Mouse (Mus musculus) small intestine, adult 2 months (tissue): ENCODE results near the gene 3110040M04Rik. TPM values are rescaled to one million over a fixed set of nuclear protein-coding genes. Genes with fewer than 3 reads are reported as not detected.

Experiments
- H3K27ac ChIP-seq: fragments of 200-500 bp; 2 replicates; pipeline ENCODE4 v1.5.1; 2012; ENCODE audit warnings: low read depth, low read length, control low read depth, inconsistent platforms; ENCODE audit not compliant: insufficient read depth
- H3K27me3 ChIP-seq: fragments of 200-500 bp; 2 replicates; pipeline ENCODE4 v1.6.1; 2012; ENCODE audit warnings: mild to moderate bottlenecking, moderate library complexity, low read length, inconsistent platforms; ENCODE audit not compliant: control insufficient read depth, insufficient read depth
- H3K36me3 ChIP-seq: fragments of 200-500 bp; 2 replicates; pipeline ENCODE4 v1.6.1; 2012; ENCODE audit warnings: mild to moderate bottlenecking, low read length, control low read depth, inconsistent platforms; ENCODE audit not compliant: control insufficient read depth, insufficient read depth
- H3K4me1 ChIP-seq: fragments of 200-500 bp; 2 replicates; pipeline ENCODE4 v1.6.1; 2012; ENCODE audit warnings: low read length, inconsistent platforms, mixed read lengths; ENCODE audit not compliant: control insufficient read depth, insufficient read depth, insufficient read length
- H3K4me3 ChIP-seq: fragments of 200-500 bp; 2 replicates; pipeline ENCODE4 v1.5.1; 2012; ENCODE audit warnings: low read depth, mild to moderate bottlenecking, control low read depth, inconsistent platforms, low read length, moderate library complexity
- CTCF ChIP-seq: fragments of 200-500 bp; IDR thresholded peaks from 2 replicates; pipeline ENCODE4 v1.5.1; 2012; ENCODE audit warnings: low read depth, mild to moderate bottlenecking, control low read depth, inconsistent platforms, low read length, moderate library complexity, mixed read lengths; ENCODE audit not compliant: insufficient replicate concordance, insufficient read length; ENCODE audit errors: extremely low read depth
- POLR2A ChIP-seq: fragments of 200-500 bp; IDR thresholded peaks from 2 replicates; pipeline ENCODE4 v1.6.1; 2012; ENCODE audit warnings: low read depth, mild to moderate bottlenecking, control low read depth, inconsistent platforms, low read length, moderate library complexity
- WGBS: fragments of 180-500 bp; shearing (Covaris S2); methylation state at CpG from one replicate; pipeline ENCODE4 v1.1.7; 2018; 5-methylcytosine and 5-hydroxymethylcytosine counted together
- polyA plus RNA-seq: library from polyadenylated mRNA; depleted of rRNA; stranded (reverse); fragments of >200 nt; gene quantifications from 2 replicates; pipeline ENCODE4 v1.2.3, GENCODE M21; 2012

Gene 3110040M04Rik
- polyA plus RNA-seq, 1 experiment = 1.3 TPM

- Histone ChIP-seq H3K36me3 (no peaks in the 10 kb centered on the region), H3K4me1 (peaks cover 19% of the 10 kb centered on the region), H3K27ac (peak overlapping the region; percentile 78), H3K4me3 (no peak overlapping the region), H3K27me3 (no peaks in the 10 kb centered on the region)
- no peak for TF ChIP-seq CTCF
- no peak for TF ChIP-seq POLR2A
- WGBS = 24% methylated on average over 8 of the region's 8 CpGs
Measured at GRCm38 (mm10) chr1:151166031-151166430, 37.9 kb upstream of the 3110040M04Rik start.

- no peak for TF ChIP-seq POLR2A
- H3K27ac ChIP-seq = peak overlapping the region; percentile 62
- peaks cover 19% of the 10 kb centered on the region for H3K4me1 ChIP-seq
- H3K27me3 ChIP-seq = no peaks in the 10 kb centered on the region
- H3K4me3 ChIP-seq = peak overlapping the region; percentile 5; the same call in 1 of the 2 replicates
- 14% methylated on average over 12 of the region's 12 CpGs for WGBS
- no peaks in the 10 kb centered on the region for H3K36me3 ChIP-seq
Measured at GRCm38 (mm10) chr1:151167297-151168047, 36.4 kb upstream of the 3110040M04Rik start.

GRCm38 (mm10) chr1:151168637-151169036 is 35.3 kb upstream of the 3110040M04Rik start:
- WGBS = 42% methylated on average over 3 of the region's 3 CpGs
- peaks cover 19% of the 10 kb centered on the region for H3K4me1 ChIP-seq
- no peak for TF ChIP-seq CTCF
- no peak for TF ChIP-seq POLR2A
- no peak overlapping the region for H3K4me3 ChIP-seq
- no peaks in the 10 kb centered on the region for H3K36me3 ChIP-seq
- no peak overlapping the region for H3K27ac ChIP-seq
- no peaks in the 10 kb centered on the region for H3K27me3 ChIP-seq

GRCm38 (mm10) chr1:151171572-151172461 is 32.1 kb upstream of the 3110040M04Rik start:
- TF ChIP-seq POLR2A = no peak
- no peak for TF ChIP-seq CTCF
- peaks cover 9% of the 10 kb centered on the region; the same call in 1 of the 2 replicates for H3K4me1 ChIP-seq

GRCm38 (mm10) chr1:151177030-151177936 is 26.6 kb upstream of the 3110040M04Rik start:
- Histone ChIP-seq H3K4me1 (peaks cover 5% of the 10 kb centered on the region; the same call in 1 of the 2 replicates), H3K27ac (peak overlapping the region; percentile 87), H3K36me3 (no peaks in the 10 kb centered on the region), H3K4me3 (no peak overlapping the region), H3K27me3 (no peaks in the 10 kb centered on the region)
- 11% methylated on average over 10 of the region's 10 CpGs for WGBS
- TF ChIP-seq CTCF = no peak
- no peak for TF ChIP-seq POLR2A

More at GRCm38 (mm10) chr1:151171572-151172461, 32.1 kb upstream of the 3110040M04Rik start:
- 94% methylated on average over 2 of the region's 2 CpGs for WGBS
- Histone ChIP-seq H3K27me3 (no peaks in the 10 kb centered on the region), H3K27ac (no peak overlapping the region), H3K36me3 (no peaks in the 10 kb centered on the region), H3K4me3 (no peak overlapping the region)

- peak overlapping the region; percentile 46 for H3K4me3 ChIP-seq
- 7% methylated on average over 4 of the region's 4 CpGs for WGBS
- TF ChIP-seq CTCF = no peak
- TF ChIP-seq POLR2A = no peak
Measured at GRCm38 (mm10) chr1:151177937-151178271, 26.0 kb upstream of the 3110040M04Rik start.

GRCm38 (mm10) chr1:151178505-151179083 is 25.3 kb upstream of the 3110040M04Rik start:
- Histone ChIP-seq H3K27ac (0 out of 2 replicates have a peak overlapping the region, but pooled peaks have one; percentile 0), H3K4me3 (no peak overlapping the region), H3K27me3 (no peaks in the 10 kb centered on the region), H3K36me3 (no peaks in the 10 kb centered on the region), H3K4me1 (peaks cover 5% of the 10 kb centered on the region; the same call in 1 of the 2 replicates)
- TF ChIP-seq POLR2A (no peak), CTCF (no peak)
- 31% methylated on average over 2 of the region's 2 CpGs for WGBS

More at GRCm38 (mm10) chr1:151177937-151178271, 26.0 kb upstream of the 3110040M04Rik start:
- H3K4me1 ChIP-seq = peaks cover 5% of the 10 kb centered on the region; the same call in 1 of the 2 replicates
- H3K27me3 ChIP-seq = no peaks in the 10 kb centered on the region
- peak overlapping the region; percentile 87 for H3K27ac ChIP-seq
- no peaks in the 10 kb centered on the region for H3K36me3 ChIP-seq
